Mouse (Mus musculus): ENCODE results near the gene Sdf2.

DNA sequence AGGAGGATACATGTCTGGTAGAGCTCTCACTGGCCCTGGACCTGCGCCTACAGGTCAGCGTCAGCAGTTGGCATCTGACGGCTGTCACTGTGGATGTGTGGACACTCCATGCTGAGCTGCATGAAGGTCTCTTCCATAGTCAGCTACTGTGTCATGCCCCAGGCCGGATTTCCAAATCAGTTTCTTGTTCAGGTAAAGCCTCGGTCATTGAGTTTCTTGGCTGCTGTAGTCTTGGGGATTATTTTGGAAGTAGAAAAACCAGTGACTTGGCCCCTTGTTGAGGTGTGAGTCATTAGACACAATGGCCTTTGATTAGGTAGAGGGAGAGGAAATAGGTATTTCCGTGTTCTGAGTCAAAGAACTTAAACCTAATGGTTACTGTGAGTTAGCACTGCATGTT, 20.0 kb downstream of the Sdf2 start:
- TF ChIP-seq CTCF (IDR thresholded peaks at IDR 0.05), result no peak
- TF ChIP-seq EP300 (IDR thresholded peaks at IDR 0.05), result no peak
